ENCODE assay signal across 8 mouse cellular contexts in the genomic region with DNA sequence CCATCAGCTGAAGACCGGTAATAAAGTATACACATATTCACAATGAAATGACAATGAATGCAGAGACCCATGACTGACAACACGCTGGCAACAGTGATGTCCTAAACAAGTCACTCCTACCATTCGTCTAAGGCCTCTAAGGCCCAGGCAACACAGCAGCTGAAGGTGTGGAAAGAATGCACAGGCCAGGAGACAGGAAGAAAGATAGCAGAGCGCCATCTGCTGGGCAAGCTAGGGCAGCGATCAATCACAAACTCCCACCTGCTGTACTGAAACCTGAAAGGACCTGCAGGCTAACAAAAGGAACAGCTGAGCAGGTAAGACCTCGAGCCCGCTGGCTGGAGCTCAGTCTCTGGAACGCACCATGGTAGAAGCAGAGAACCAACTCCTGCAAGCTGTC. TPM values are rescaled to one million over a fixed set of nuclear protein-coding genes. Genes with fewer than 3 reads are reported as not detected.
DNase-seq lines count a peak whose midpoint lies in the region; ATAC-seq and TF ChIP-seq lines count a peak whose summit lies in the region.

No protein-coding gene starts in this region.

- no peaks in the 10 kb centered on the region for H3K27me3 ChIP-seq in limb, embryonic 14.5 days (ENCODE audit: control insufficient read depth, insufficient read depth, low read length)
- H3K27me3 ChIP-seq in neural tube, embryonic 11.5 days (ENCODE audit: control insufficient read depth, insufficient read depth, low read length): no peaks in the 10 kb centered on the region
- H3K27me3 ChIP-seq in stomach, postnatal 0 days (ENCODE audit: control insufficient read depth, insufficient read depth, low read length): no peaks in the 10 kb centered on the region

- peak; percentile 53 for ATAC-seq in activated CD4-positive, CD25-positive, alpha-beta regulatory T cell, adult 4 months
- peak; percentile 58 for ATAC-seq in common myeloid progenitor, adult 5-6 weeks (replicated peaks; ENCODE audit: low read depth, poor library complexity, severe bottlenecking)
- ATAC-seq in limb, embryonic 14.5 days (ENCODE audit: low FRiP score, low read depth): no peak; the same call in 1 of the 2 replicates
- peak; percentile 50; the same call in 1 of the 2 replicates for ATAC-seq in neural tube, embryonic 11.5 days (ENCODE audit: insufficient read depth, low FRiP score, low TSS enrichment)
- ATAC-seq in stomach, postnatal 0 days (ENCODE audit: low FRiP score, low TSS enrichment): no peak

- 31% methylated on average over 8 of the region's 8 CpGs for WGBS in limb, embryonic 14.5 days
- 25% methylated on average over 8 of the region's 8 CpGs for WGBS in neural tube, embryonic 11.5 days
- 30% methylated on average over 8 of the region's 8 CpGs for WGBS in stomach, postnatal 0 days

- peaks cover 55% of the 10 kb centered on the region for H3K36me3 ChIP-seq in limb, embryonic 14.5 days (ENCODE audit: control insufficient read depth, insufficient read depth, low read length)
- H3K36me3 ChIP-seq in neural tube, embryonic 11.5 days (ENCODE audit: control insufficient read depth, insufficient read depth, low read length): no peaks in the 10 kb centered on the region; the same call in 1 of the 2 replicates
- peaks cover 20% of the 10 kb centered on the region; the same call in 1 of the 2 replicates for H3K36me3 ChIP-seq in stomach, postnatal 0 days (ENCODE audit: control insufficient read depth, insufficient read depth, low read length)

- no peak overlapping the region for H3K4me3 ChIP-seq in limb, embryonic 14.5 days (replicated peaks; ENCODE audit: low read length)
- H3K4me3 ChIP-seq in neural tube, embryonic 11.5 days (ENCODE audit: low read depth, low read length): no peak overlapping the region
- no peak overlapping the region for H3K4me3 ChIP-seq in stomach, postnatal 0 days (ENCODE audit: low read depth, low read length)

- TF ChIP-seq POLR2A in limb, embryonic 14.5 days (IDR thresholded peaks at IDR 0.05; ENCODE audit: borderline replicate concordance, extremely low read depth, insufficient read depth, insufficient read length): no peak

- no peak overlapping the region for H3K9ac ChIP-seq in limb, embryonic 14.5 days (ENCODE audit: low read depth, low read length, severe bottlenecking)
- H3K9ac ChIP-seq in neural tube, embryonic 11.5 days (ENCODE audit: low read length): no peak overlapping the region
- no peak overlapping the region for H3K9ac ChIP-seq in stomach, postnatal 0 days (ENCODE audit: low read length)

- no peaks in the 10 kb centered on the region for H3K4me1 ChIP-seq in limb, embryonic 14.5 days (ENCODE audit: control insufficient read depth, insufficient read depth, low read length)
- no peaks in the 10 kb centered on the region for H3K4me1 ChIP-seq in neural tube, embryonic 11.5 days (ENCODE audit: control insufficient read depth, insufficient read depth, low read length)
- no peaks in the 10 kb centered on the region for H3K4me1 ChIP-seq in stomach, postnatal 0 days (replicated peaks; ENCODE audit: control insufficient read depth, insufficient read depth)

- no peak for TF ChIP-seq EP300 in stomach, postnatal 0 days (optimal IDR thresholded peaks at IDR 0.05)

- no peaks in the 10 kb centered on the region for H3K9me3 ChIP-seq in limb, embryonic 14.5 days (ENCODE audit: control insufficient read depth, low read length)
- H3K9me3 ChIP-seq in neural tube, embryonic 11.5 days (ENCODE audit: control insufficient read depth, low read length): no peaks in the 10 kb centered on the region
- no peaks in the 10 kb centered on the region for H3K9me3 ChIP-seq in stomach, postnatal 0 days (ENCODE audit: control insufficient read depth, low read length)

- no peak overlapping the region for H3K4me2 ChIP-seq in limb, embryonic 14.5 days (replicated peaks; ENCODE audit: low read depth, low read length, severe bottlenecking)
- no peak overlapping the region for H3K4me2 ChIP-seq in neural tube, embryonic 11.5 days (ENCODE audit: low read depth)
- no peak overlapping the region for H3K4me2 ChIP-seq in stomach, postnatal 0 days (replicated peaks; ENCODE audit: low read depth)

- no peak overlapping the region for H3K27ac ChIP-seq in limb, embryonic 14.5 days (replicated peaks; ENCODE audit: low read depth, low read length)
- H3K27ac ChIP-seq in neural tube, embryonic 11.5 days (ENCODE audit: low read depth, low read length): no peak overlapping the region
- no peak overlapping the region for H3K27ac ChIP-seq in stomach, postnatal 0 days (replicated peaks)

- DNase-seq in 3T3-L1 (ENCODE audit: low read depth, low spot score): peak; percentile 78
- DNase-seq in gastrocnemius, adult 8-10 months (ENCODE audit: low spot score in 2 of 2): peak; percentile 13 to 32
- peak; percentile 63 for DNase-seq in kidney, adult 9 months
- peak; percentile 69 for DNase-seq in limb, embryonic 14.5 days (ENCODE audit: low spot score)
- DNase-seq in neural tube, embryonic 11.5 days (ENCODE audit: low spot score): peak; percentile 72
- DNase-seq in stomach, postnatal 0 days (ENCODE audit: low spot score): peak; percentile 76

- peak; percentile 87 for TF ChIP-seq CTCF in stomach, postnatal 0 days (IDR thresholded peaks at IDR 0.05; ENCODE audit: low read depth)

RNA-seq across cellular contexts. Expression of gene Apaf1, which starts 48.6 kb away (rescaled TPM):
- 10 to 100 TPM; 12.1 to 18.2 TPM for polyA plus RNA-seq in activated CD4-positive, CD25-positive, alpha-beta regulatory T cell, adult 4 months (2017; shearing (Covaris generic))
- 23.1 and 39.6 TPM in 2 replicates for total RNA-seq in common myeloid progenitor, adult 5-6 weeks (2017)
- 1 to 10 TPM in 3 of 4 experiments, under 1 TPM in 1; 0.87 to 2.0 (median 1.7) TPM for total RNA-seq in gastrocnemius, adult 8-10 months (2022)
- 39.4 and 41.5 TPM in 2 replicates for polyA plus RNA-seq in limb, embryonic 14.5 days (2012; rRNA removed)
- 33.2 and 40.6 TPM in 2 replicates for polyA plus RNA-seq in limb, embryonic 14.5 days (2014; fragmentation: Nextera tagmentation; extraction: Ambion mirVana)
- polyA plus RNA-seq in neural tube, embryonic 11.5 days (2014; fragmentation: Nextera tagmentation; extraction: Ambion mirVana): 27.4 and 28.1 TPM in 2 replicates
- 6.6 and 6.7 TPM in 2 replicates for polyA plus RNA-seq in stomach, postnatal 0 days (2015; fragmentation: Nextera tagmentation; extraction: Ambion mirVana)

RNA-seq across cellular contexts. Expression of gene Ikbip, which starts 48.8 kb away (rescaled TPM):
- 1 to 10 TPM; 4.3 to 4.8 TPM for polyA plus RNA-seq in activated CD4-positive, CD25-positive, alpha-beta regulatory T cell, adult 4 months (2017; shearing (Covaris generic))
- total RNA-seq in common myeloid progenitor, adult 5-6 weeks (2017): 19.0 and 25.9 TPM in 2 replicates
- total RNA-seq in gastrocnemius, adult 8-10 months (2022): 10 to 100 TPM in 2 of 4 experiments, 1 to 10 TPM in 2; 9.1 to 11.1 (median 10.4) TPM
- polyA plus RNA-seq in limb, embryonic 14.5 days (2012; rRNA removed): 33.3 and 54.5 TPM in 2 replicates
- polyA plus RNA-seq in limb, embryonic 14.5 days (2014; fragmentation: Nextera tagmentation; extraction: Ambion mirVana): 79.2 and 82.5 TPM in 2 replicates
- 22.4 and 26.2 TPM in 2 replicates for polyA plus RNA-seq in neural tube, embryonic 11.5 days (2014; fragmentation: Nextera tagmentation; extraction: Ambion mirVana)
- polyA plus RNA-seq in stomach, postnatal 0 days (2015; fragmentation: Nextera tagmentation; extraction: Ambion mirVana): 34.0 and 37.3 TPM in 2 replicates

Comparison
In these comparisons a context has a peak if more than half of its experiments do, and no peak if none do; other contexts are left out.
1. DNase-seq: peak in every context shown above with its lines; median percentile 78 in 3T3-L1; 76 in stomach, postnatal 0 days; 72 in neural tube, embryonic 11.5 days; 69 in limb, embryonic 14.5 days; 63 in kidney, adult 9 months; 22 in gastrocnemius, adult 8-10 months.
2. ATAC-seq: peak in activated CD4-positive, CD25-positive, alpha-beta regulatory T cell, adult 4 months (single experiment), common myeloid progenitor, adult 5-6 weeks (single experiment) and neural tube, embryonic 11.5 days (single experiment); none in limb, embryonic 14.5 days (single experiment) and stomach, postnatal 0 days (single experiment).